Mouse (Mus musculus): ENCODE data around the gene Fam20a. TPM values are rescaled to one million over a fixed set of nuclear protein-coding genes. Genes with fewer than 3 reads are reported as not detected.

Fam20a gene
- polyA plus RNA-seq (2016; fragmentation: Nextera tagmentation; extraction: Ambion mirVana) = 1.5 and 2.0 TPM in 2 replicates

- peaks cover 29% of the 10 kb centered on the region for H3K4me1 ChIP-seq (replicated peaks)
- WGBS = under 1% methylated on average over 31 of the region's 31 CpGs
- no peaks in the 10 kb centered on the region for H3K36me3 ChIP-seq
- H3K27ac ChIP-seq = peak within 1 kb of the TSS; percentile 66
- DNase-seq (ENCODE audit: low spot score) = peak; percentile 61
- H3K4me3 ChIP-seq = peak within 1 kb of the TSS; percentile 62
- peaks cover 46% of the 10 kb centered on the region for H3K27me3 ChIP-seq (ENCODE audit: insufficient read depth, poor library complexity, severe bottlenecking)
- no peaks in the 10 kb centered on the region for H3K9me3 ChIP-seq
These were observed at the start of gene Fam20a for GRCm38 (mm10) chr11:109721781-109722446. Gene Fam20a, minus strand, starts transcription at chr11:109722279.

DNA sequence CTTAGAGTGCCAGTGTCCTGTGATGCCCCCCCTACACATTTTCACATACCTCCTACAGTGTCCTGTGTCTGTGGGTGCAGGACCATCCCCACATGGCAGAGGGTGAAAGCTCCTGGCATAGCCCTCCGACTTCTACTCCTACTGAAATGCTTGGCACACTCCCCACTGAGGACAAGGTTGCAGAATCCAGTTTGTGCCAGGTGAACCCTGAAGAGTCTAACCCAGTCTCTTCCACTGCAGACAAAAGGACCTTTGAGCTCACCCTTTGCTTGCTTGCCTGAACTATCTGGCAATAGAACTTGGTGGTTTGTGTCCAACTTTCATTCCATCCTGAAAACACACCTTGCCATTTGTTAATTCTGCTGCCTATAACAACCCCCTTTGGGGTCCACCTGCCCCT is 49.3 kb upstream of the Fam20a start:
- no peak for DNase-seq (ENCODE audit: low spot score)
- 77% methylated on average over 1 of the region's 1 CpGs for whole genome bisulfite sequencing

GRCm38 (mm10) chr11:109770185-109770584 is 48.1 kb upstream of the Fam20a start:
- 85% methylated on average over 14 of the region's 14 CpGs for WGBS
- H3K36me3 ChIP-seq = no peaks in the 10 kb centered on the region
- no peak overlapping the region for H3K4me3 ChIP-seq
- no peak overlapping the region for H3K27ac ChIP-seq
- no peaks in the 10 kb centered on the region for H3K9me3 ChIP-seq
- no peak for DNase-seq (ENCODE audit: low spot score)
- H3K4me1 ChIP-seq (replicated peaks) = no peaks in the 10 kb centered on the region
- no peaks in the 10 kb centered on the region for H3K27me3 ChIP-seq (ENCODE audit: insufficient read depth, poor library complexity, severe bottlenecking)

More for the DNA sequence above, 49.3 kb upstream of the Fam20a start:
- Histone ChIP-seq H3K27me3 (ENCODE audit: insufficient read depth, poor library complexity, severe bottlenecking) (no peaks in the 10 kb centered on the region), H3K9me3 (no peaks in the 10 kb centered on the region), H3K4me3 (no peak overlapping the region), H3K36me3 (no peaks in the 10 kb centered on the region), H3K27ac (no peak overlapping the region), H3K4me1 (replicated peaks) (no peaks in the 10 kb centered on the region)

GRCm38 (mm10) chr11:109769091-109769490 is 47.0 kb upstream of the Fam20a start:
- no peaks in the 10 kb centered on the region for H3K9me3 ChIP-seq
- H3K27me3 ChIP-seq (ENCODE audit: insufficient read depth, poor library complexity, severe bottlenecking) = no peaks in the 10 kb centered on the region
- no peaks in the 10 kb centered on the region for H3K36me3 ChIP-seq
- WGBS = 78% methylated on average over 5 of the region's 5 CpGs
- H3K4me3 ChIP-seq = no peak overlapping the region
- H3K27ac ChIP-seq = no peak overlapping the region
- no peaks in the 10 kb centered on the region for H3K4me1 ChIP-seq (replicated peaks)
- no peak for DNase-seq (ENCODE audit: low spot score)

DNA sequence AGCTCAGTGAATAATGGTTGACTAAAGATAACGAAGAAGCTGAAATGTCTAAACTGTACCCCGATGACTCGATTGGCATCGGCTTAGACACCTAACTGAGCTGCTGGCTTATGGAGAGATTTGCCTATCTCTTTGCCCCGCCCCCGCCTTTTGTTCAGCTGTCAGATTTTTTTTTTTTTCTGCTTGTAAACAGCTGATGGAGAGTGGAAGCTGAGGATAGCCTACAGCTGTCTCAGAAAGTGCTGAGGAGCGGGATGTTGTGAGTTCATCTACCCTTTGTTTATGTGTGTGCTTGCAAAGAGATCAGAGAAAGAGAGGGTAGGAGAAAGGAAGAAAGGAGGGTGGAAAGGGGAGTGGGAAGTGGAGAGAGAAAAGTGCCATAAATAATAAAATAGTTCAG is 38.0 kb upstream of the Fam20a start:
- 88% methylated on average over 7 of the region's 7 CpGs for WGBS
- H3K36me3 ChIP-seq = no peaks in the 10 kb centered on the region

DNA sequence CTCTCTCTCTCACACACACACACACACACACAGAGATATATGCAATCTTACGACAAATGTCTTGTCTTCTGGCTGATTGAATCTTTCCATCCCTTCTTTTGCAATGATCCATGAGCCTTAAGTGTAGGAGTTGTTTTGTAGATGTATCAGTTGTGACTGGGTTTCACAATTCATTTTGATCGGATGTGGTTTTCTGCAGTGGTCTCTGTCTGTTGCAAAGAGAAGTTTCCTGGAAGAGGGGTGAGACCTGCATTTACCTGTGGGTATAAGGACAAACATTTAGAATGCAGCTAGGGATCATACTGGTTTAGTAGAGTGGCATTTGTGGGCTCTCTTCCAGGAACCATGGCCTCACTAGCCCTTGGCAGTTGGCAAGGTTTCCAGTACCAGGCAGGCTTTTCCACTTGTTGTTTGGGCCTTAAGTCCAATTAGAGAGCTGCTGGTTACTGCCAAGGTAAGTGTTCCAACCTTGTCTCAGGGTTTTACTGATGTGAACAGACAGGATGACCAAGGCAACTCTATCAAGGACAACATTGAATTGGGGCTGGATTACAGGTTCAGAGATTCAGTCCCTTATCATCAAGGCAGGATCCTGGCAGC is 36.6 kb upstream of the Fam20a start:
- no peak overlapping the region for H3K4me3 ChIP-seq
- no peaks in the 10 kb centered on the region for H3K9me3 ChIP-seq
- DNase-seq (ENCODE audit: low spot score) = no peak
- no peak overlapping the region for H3K27ac ChIP-seq
- no peaks in the 10 kb centered on the region for H3K4me1 ChIP-seq (replicated peaks)
- 95% methylated on average over 2 of the region's 2 CpGs for WGBS
- no peaks in the 10 kb centered on the region for H3K36me3 ChIP-seq
- H3K27me3 ChIP-seq (ENCODE audit: insufficient read depth, poor library complexity, severe bottlenecking) = no peaks in the 10 kb centered on the region

More for the DNA sequence above, 38.0 kb upstream of the Fam20a start:
- Histone ChIP-seq H3K9me3 (no peaks in the 10 kb centered on the region), H3K4me3 (no peak overlapping the region), H3K27me3 (ENCODE audit: insufficient read depth, poor library complexity, severe bottlenecking) (no peaks in the 10 kb centered on the region), H3K27ac (no peak overlapping the region), H3K4me1 (replicated peaks) (no peaks in the 10 kb centered on the region)
- DNase-seq (ENCODE audit: low spot score) = no peak

GRCm38 (mm10) chr11:109754105-109754602 is 32.1 kb upstream of the Fam20a start:
- Histone ChIP-seq H3K4me3 (no peak overlapping the region), H3K27ac (no peak overlapping the region), H3K27me3 (ENCODE audit: insufficient read depth, poor library complexity, severe bottlenecking) (no peaks in the 10 kb centered on the region), H3K9me3 (no peaks in the 10 kb centered on the region), H3K36me3 (no peaks in the 10 kb centered on the region), H3K4me1 (replicated peaks) (peaks cover 13% of the 10 kb centered on the region)
- 78% methylated on average over 7 of the region's 7 CpGs for WGBS
- DNase-seq (ENCODE audit: low spot score) = no peak

DNA sequence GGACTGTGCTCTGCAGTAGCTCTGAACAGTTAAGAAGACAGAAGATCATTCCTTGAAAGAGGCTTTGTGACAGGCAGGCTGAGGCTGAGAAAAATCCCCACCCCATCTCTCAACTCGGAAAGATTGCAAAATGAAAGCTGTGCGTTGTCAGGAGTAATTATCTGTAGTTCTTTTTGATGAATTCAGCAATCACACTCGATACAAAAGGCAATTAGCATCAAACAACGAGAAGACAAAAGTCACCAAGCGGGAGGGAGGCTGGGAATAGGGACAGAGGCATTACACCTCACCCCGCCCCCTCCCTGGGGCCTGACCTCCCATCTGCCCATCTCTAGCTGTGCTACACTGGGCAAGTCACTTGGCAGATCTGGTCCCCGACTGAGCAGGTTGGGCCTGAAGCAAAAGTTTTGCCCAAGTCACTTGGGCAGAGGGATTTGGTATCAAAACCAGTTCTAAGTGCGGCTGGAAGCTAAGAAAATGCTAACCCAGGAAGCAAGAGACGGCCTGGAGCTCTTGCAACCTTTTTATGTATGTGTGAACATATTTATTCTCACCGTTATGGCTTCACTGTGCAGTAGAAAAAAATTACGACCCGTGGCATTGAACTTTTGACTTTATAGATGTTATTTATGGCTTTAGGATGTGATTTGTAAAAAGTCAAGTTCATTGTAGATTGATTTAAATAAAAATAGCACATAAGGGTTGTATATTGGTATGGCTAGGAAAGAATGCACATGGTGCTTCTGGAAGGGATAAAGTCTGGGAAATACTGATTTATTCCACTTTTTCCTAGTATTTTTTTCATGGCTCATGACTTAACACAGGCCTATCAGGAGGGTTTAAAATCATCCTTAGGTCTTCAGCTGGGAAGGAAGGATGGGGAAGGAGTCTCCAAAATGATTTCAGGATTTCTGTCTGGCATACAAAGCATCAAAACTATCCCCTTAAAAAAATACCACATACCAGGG is 29.8 kb upstream of the Fam20a start:
- H3K27ac ChIP-seq = peak overlapping the region; percentile 8; the same call in 1 of the 2 replicates
- H3K4me3 ChIP-seq = no peak overlapping the region
- no peaks in the 10 kb centered on the region for H3K27me3 ChIP-seq (ENCODE audit: insufficient read depth, poor library complexity, severe bottlenecking)
- DNase-seq (ENCODE audit: low spot score) = peak; percentile 5
- H3K9me3 ChIP-seq = no peaks in the 10 kb centered on the region
- WGBS = 47% methylated on average over 12 of the region's 12 CpGs
- H3K4me1 ChIP-seq (replicated peaks) = peaks cover 14% of the 10 kb centered on the region
- no peaks in the 10 kb centered on the region for H3K36me3 ChIP-seq

DNA sequence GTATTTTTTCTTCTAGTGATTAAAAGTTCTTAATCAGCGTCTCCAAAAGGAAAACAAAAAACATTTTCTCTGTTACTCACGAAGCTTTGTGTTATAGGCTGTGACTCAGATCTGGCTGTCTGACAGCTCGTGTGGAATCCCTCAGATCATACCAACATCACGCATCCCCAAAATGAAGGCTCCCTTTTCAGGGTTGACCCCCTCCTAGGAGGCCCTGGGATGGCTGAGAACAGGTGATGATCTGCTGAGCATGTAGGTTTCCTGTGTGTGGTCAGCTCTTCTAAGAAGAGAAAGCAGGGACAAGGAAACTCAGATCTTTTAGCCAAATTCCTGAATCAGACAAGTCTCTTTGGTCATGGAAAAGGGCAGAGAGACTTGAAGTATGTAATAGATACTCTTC is 23.1 kb upstream of the Fam20a start:
- H3K27ac ChIP-seq = no peak overlapping the region
- H3K4me1 ChIP-seq (replicated peaks) = peaks cover 10% of the 10 kb centered on the region
- no peaks in the 10 kb centered on the region for H3K9me3 ChIP-seq
- no peaks in the 10 kb centered on the region for H3K36me3 ChIP-seq
- 86% methylated on average over 4 of the region's 4 CpGs for WGBS
- no peak overlapping the region for H3K4me3 ChIP-seq
- H3K27me3 ChIP-seq (ENCODE audit: insufficient read depth, poor library complexity, severe bottlenecking) = no peaks in the 10 kb centered on the region
- no peak for DNase-seq (ENCODE audit: low spot score)

- 78% methylated on average over 3 of the region's 3 CpGs for WGBS
- no peaks in the 10 kb centered on the region for H3K36me3 ChIP-seq
- H3K27ac ChIP-seq = no peak overlapping the region
- H3K27me3 ChIP-seq (ENCODE audit: insufficient read depth, poor library complexity, severe bottlenecking) = no peaks in the 10 kb centered on the region
- H3K4me3 ChIP-seq = no peak overlapping the region
- H3K9me3 ChIP-seq = no peaks in the 10 kb centered on the region
- H3K4me1 ChIP-seq (replicated peaks) = 0 out of 2 replicates have a peak, but pooled peaks cover 3% of the 10 kb centered on the region
- no peak for DNase-seq (ENCODE audit: low spot score)
These were observed 15.9 kb upstream of the Fam20a start for GRCm38 (mm10) chr11:109737967-109738366.

- 75% methylated on average over 3 of the region's 3 CpGs for WGBS
- no peaks in the 10 kb centered on the region for H3K36me3 ChIP-seq
- DNase-seq (ENCODE audit: low spot score) = no peak
These were observed 14.3 kb upstream of the Fam20a start for GRCm38 (mm10) chr11:109736406-109736805.

DNA sequence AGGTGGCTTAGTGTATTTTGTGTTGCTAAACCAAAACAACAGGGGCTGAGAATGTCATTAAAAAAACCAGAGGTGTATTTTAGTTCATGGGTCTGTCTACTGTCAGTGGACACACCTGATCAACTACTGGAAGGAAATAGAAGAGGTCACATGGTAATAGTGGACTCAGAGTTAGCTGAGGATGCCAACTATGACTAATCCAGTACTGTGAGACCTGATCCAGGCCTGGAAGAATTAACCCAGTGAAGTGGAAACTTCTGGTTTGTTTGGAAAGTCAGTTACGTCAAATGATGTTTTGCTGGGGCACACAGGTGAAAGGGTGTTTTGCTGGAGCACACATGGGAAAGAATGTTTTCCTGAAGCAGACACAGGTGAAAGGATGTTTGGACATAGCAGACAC is 12.3 kb upstream of the Fam20a start:
- no peak overlapping the region for H3K4me3 ChIP-seq
- no peaks in the 10 kb centered on the region for H3K4me1 ChIP-seq (replicated peaks)
- no peaks in the 10 kb centered on the region for H3K36me3 ChIP-seq
- WGBS = 89% methylated on average over 1 of the region's 1 CpGs
- no peak for DNase-seq (ENCODE audit: low spot score)
- no peak overlapping the region for H3K27ac ChIP-seq
- no peaks in the 10 kb centered on the region for H3K27me3 ChIP-seq (ENCODE audit: insufficient read depth, poor library complexity, severe bottlenecking)
- H3K9me3 ChIP-seq = no peaks in the 10 kb centered on the region

More at GRCm38 (mm10) chr11:109736406-109736805, 14.3 kb upstream of the Fam20a start:
- H3K4me1 ChIP-seq (replicated peaks) = no peaks in the 10 kb centered on the region
- no peak overlapping the region for H3K27ac ChIP-seq
- no peaks in the 10 kb centered on the region for H3K9me3 ChIP-seq
- H3K27me3 ChIP-seq (ENCODE audit: insufficient read depth, poor library complexity, severe bottlenecking) = no peaks in the 10 kb centered on the region
- no peak overlapping the region for H3K4me3 ChIP-seq
